Comparison of ENCODE assay signal across 15 mouse cellular contexts in genomic region chr7:68716926-68717325, GRCm38 (mm10). TPM values are rescaled to one million over a fixed set of nuclear protein-coding genes. Genes with fewer than 3 reads are reported as not detected.
DNase-seq lines count a peak whose midpoint lies in the region; ATAC-seq lines count a peak whose summit lies in the region.
"Had no signal": no experiment of that assay in that cellular context is flagged by ENCODE, and none has a peak within 500 bp of the region (broad histone marks: within the 10 kb centered on the region; RNA-seq: fewer than 3 reads in every experiment).

No protein-coding gene starts in this region.

- H3K9me3 ChIP-seq in forebrain, embryonic 14.5 days (replicated peaks; ENCODE audit: control insufficient read depth, low read length), result no peaks in the 10 kb centered on the region
- H3K9me3 ChIP-seq in forebrain, embryonic 11.5 days (ENCODE audit: control insufficient read depth, low read length), result no peaks in the 10 kb centered on the region
- no peaks in the 10 kb centered on the region for H3K9me3 ChIP-seq in kidney, embryonic 15.5 days (replicated peaks)
- H3K9me3 ChIP-seq in midbrain, embryonic 11.5 days (ENCODE audit: control insufficient read depth, low read length), result no peaks in the 10 kb centered on the region
- no peaks in the 10 kb centered on the region for H3K9me3 ChIP-seq in midbrain, embryonic 10.5 days (replicated peaks)
- H3K9me3 ChIP-seq: embryonic facial prominence, embryonic 10.5 days; hindbrain, embryonic 13.5 days; limb, embryonic 12.5 days; stomach, embryonic 15.5 days had no signal

- no peak overlapping the region for H3K4me2 ChIP-seq in forebrain, embryonic 14.5 days (ENCODE audit: low read length)
- no peak overlapping the region for H3K4me2 ChIP-seq in forebrain, embryonic 11.5 days (ENCODE audit: low read depth, low read length, severe bottlenecking)
- peak overlapping the region; percentile 46; the same call in 1 of the 2 replicates for H3K4me2 ChIP-seq in kidney, embryonic 15.5 days
- H3K4me2 ChIP-seq in midbrain, embryonic 11.5 days, result no peak overlapping the region
- H3K4me2 ChIP-seq: limb, embryonic 12.5 days had no signal

- DNase-seq in forebrain, embryonic 14.5 days (ENCODE audit: low spot score), result no peak
- DNase-seq in forebrain, embryonic 11.5 days (ENCODE audit: low spot score), result no peak
- no peak for DNase-seq in kidney, adult 18-20 months
- DNase-seq in midbrain, embryonic 11.5 days (ENCODE audit: low spot score, missing footprints), result peak; percentile 79
- DNase-seq in midbrain, embryonic 10.5 days (ENCODE audit: low spot score), result no peak
- no peak for DNase-seq in left cerebral cortex, postnatal 10 days (ENCODE audit: extremely low spot score in 1 of 2, low spot score in 2 of 2)

- 82% methylated on average over 8 of the region's 8 CpGs for whole genome bisulfite sequencing in forebrain, embryonic 14.5 days
- WGBS in forebrain, embryonic 11.5 days, result 80% methylated on average over 8 of the region's 8 CpGs
- WGBS in kidney, embryonic 15.5 days, result 58% methylated on average over 8 of the region's 8 CpGs
- 79% methylated on average over 8 of the region's 8 CpGs for whole genome bisulfite sequencing in midbrain, embryonic 11.5 days
- WGBS in midbrain, embryonic 10.5 days, result 89% methylated on average over 8 of the region's 8 CpGs

- no peaks in the 10 kb centered on the region for H3K27me3 ChIP-seq in forebrain, embryonic 14.5 days (replicated peaks; ENCODE audit: control insufficient read depth, insufficient read depth, low read length)
- no peaks in the 10 kb centered on the region for H3K27me3 ChIP-seq in forebrain, embryonic 11.5 days (ENCODE audit: control insufficient read depth, insufficient read depth, low read length)
- no peaks in the 10 kb centered on the region for H3K27me3 ChIP-seq in kidney, embryonic 15.5 days
- no peaks in the 10 kb centered on the region for H3K27me3 ChIP-seq in midbrain, embryonic 11.5 days (ENCODE audit: control insufficient read depth, insufficient read depth, low read length)
- H3K27me3 ChIP-seq in midbrain, embryonic 10.5 days (ENCODE audit: low read depth, poor library complexity, severe bottlenecking), result no peaks in the 10 kb centered on the region
- H3K27me3 ChIP-seq: hindbrain, embryonic 13.5 days; limb, embryonic 12.5 days; stomach, embryonic 15.5 days had no signal

- peak; percentile 7; the same call in 1 of the 2 replicates for ATAC-seq in forebrain, embryonic 14.5 days
- ATAC-seq in forebrain, embryonic 11.5 days (replicated peaks; ENCODE audit: low FRiP score), result no peak
- no peak for ATAC-seq in kidney, embryonic 15.5 days (replicated peaks; ENCODE audit: low FRiP score)
- ATAC-seq in midbrain, embryonic 11.5 days (ENCODE audit: low FRiP score), result no peak
- 0 out of 2 replicates have a peak, but pooled peaks have one; percentile 22 for ATAC-seq in monocyte, adult 5-6 weeks (replicated peaks; ENCODE audit: insufficient number of reproducible peaks, low FRiP score, low TSS enrichment, poor library complexity, severe bottlenecking)

- intact Hi-C loops in left cerebral cortex, postnatal 10 days (cut with DNase I), result no loop called here

- H3K36me3 ChIP-seq in forebrain, embryonic 14.5 days (ENCODE audit: control insufficient read depth, insufficient read depth, low read length), result no peaks in the 10 kb centered on the region
- H3K36me3 ChIP-seq in forebrain, embryonic 11.5 days (ENCODE audit: control insufficient read depth, insufficient read depth, low read length), result no peaks in the 10 kb centered on the region
- H3K36me3 ChIP-seq in kidney, embryonic 15.5 days, result no peaks in the 10 kb centered on the region
- H3K36me3 ChIP-seq in midbrain, embryonic 11.5 days (ENCODE audit: control insufficient read depth, insufficient read depth, low read length), result no peaks in the 10 kb centered on the region
- no peaks in the 10 kb centered on the region for H3K36me3 ChIP-seq in midbrain, embryonic 10.5 days
- H3K36me3 ChIP-seq: embryonic facial prominence, embryonic 10.5 days; hindbrain, embryonic 13.5 days; limb, embryonic 12.5 days; stomach, embryonic 15.5 days had no signal

- no peak overlapping the region for H3K27ac ChIP-seq in forebrain, embryonic 14.5 days (ENCODE audit: low read depth, low read length)
- H3K27ac ChIP-seq in forebrain, embryonic 11.5 days (ENCODE audit: low read depth, low read length), result no peak overlapping the region
- H3K27ac ChIP-seq in kidney, embryonic 15.5 days, result no peak overlapping the region
- H3K27ac ChIP-seq in midbrain, embryonic 11.5 days (ENCODE audit: low read depth, low read length), result no peak overlapping the region
- no peak overlapping the region for H3K27ac ChIP-seq in midbrain, embryonic 10.5 days (replicated peaks)
- H3K27ac ChIP-seq: hindbrain, embryonic 13.5 days; left cerebral cortex, adult 2 months; limb, embryonic 12.5 days; liver, embryonic 14.5 days had no signal

- no peak overlapping the region for H3K9ac ChIP-seq in forebrain, embryonic 14.5 days (ENCODE audit: low read length)
- H3K9ac ChIP-seq in forebrain, embryonic 11.5 days (ENCODE audit: low read length), result no peak overlapping the region
- no peak overlapping the region for H3K9ac ChIP-seq in kidney, embryonic 15.5 days
- no peak overlapping the region for H3K9ac ChIP-seq in midbrain, embryonic 11.5 days (ENCODE audit: low read length)
- H3K9ac ChIP-seq: forebrain, postnatal 0 days; hindbrain, embryonic 13.5 days; limb, embryonic 12.5 days; liver, embryonic 14.5 days; stomach, embryonic 15.5 days had no signal

- peaks cover 10% of the 10 kb centered on the region for H3K4me1 ChIP-seq in forebrain, embryonic 14.5 days (ENCODE audit: control insufficient read depth, insufficient read depth, low read length)
- no peaks in the 10 kb centered on the region for H3K4me1 ChIP-seq in forebrain, embryonic 11.5 days (replicated peaks; ENCODE audit: control insufficient read depth, insufficient read depth, low read length)
- peaks cover 17% of the 10 kb centered on the region for H3K4me1 ChIP-seq in kidney, embryonic 15.5 days
- 0 out of 2 replicates have a peak, but pooled peaks cover 4% of the 10 kb centered on the region for H3K4me1 ChIP-seq in midbrain, embryonic 11.5 days (ENCODE audit: control insufficient read depth, insufficient read depth, low read length)
- peaks cover 13% of the 10 kb centered on the region for H3K4me1 ChIP-seq in midbrain, embryonic 10.5 days

- H3K4me3 ChIP-seq in forebrain, embryonic 14.5 days (ENCODE audit: low read depth, low read length), result no peak overlapping the region
- no peak overlapping the region for H3K4me3 ChIP-seq in forebrain, embryonic 11.5 days (ENCODE audit: low read depth, low read length)
- no peak overlapping the region for H3K4me3 ChIP-seq in kidney, embryonic 15.5 days (replicated peaks)
- no peak overlapping the region for H3K4me3 ChIP-seq in midbrain, embryonic 11.5 days (ENCODE audit: low read depth, low read length)
- no peak overlapping the region for H3K4me3 ChIP-seq in midbrain, embryonic 10.5 days
- H3K4me3 ChIP-seq: embryonic facial prominence, embryonic 10.5 days; hindbrain, embryonic 13.5 days; left cerebral cortex, adult 2 months; limb, embryonic 12.5 days; stomach, embryonic 15.5 days had no signal

RNA-seq across cellular contexts. Expression of gene Arrdc4, which starts 32.1 kb away (rescaled TPM):
- polyA plus RNA-seq in forebrain, embryonic 14.5 days (2014; fragmentation: Nextera tagmentation; extraction: Ambion mirVana), result 27.7 and 27.9 TPM in 2 replicates
- 16.6 and 18.6 TPM in 2 replicates for polyA plus RNA-seq in forebrain, embryonic 11.5 days (2014; fragmentation: Nextera tagmentation; extraction: Ambion mirVana)
- 27.2 and 27.6 TPM in 2 replicates for polyA plus RNA-seq in kidney, embryonic 15.5 days (2015; fragmentation: Nextera tagmentation; extraction: Ambion mirVana)
- polyA plus RNA-seq in midbrain, embryonic 11.5 days (2014; fragmentation: Nextera tagmentation; extraction: Ambion mirVana), result 21.2 and 22.2 TPM in 2 replicates
- polyA plus RNA-seq in midbrain, embryonic 10.5 days (2016; fragmentation: Nextera tagmentation; extraction: Ambion mirVana), result 16.7 and 19.7 TPM in 2 replicates
- total RNA-seq in monocyte, adult 5-6 weeks (2017), result 6.9 to 16.9 TPM (median 11.3 TPM) in 3 replicates
- 10 to 100 TPM; 23.7 to 28.7 TPM for total RNA-seq in left cerebral cortex, postnatal 10 days (2021)

Comparison
In these comparisons a context has a peak if more than half of its experiments do, and no peak if none do; other contexts are left out.
1. ATAC-seq: peak in forebrain, embryonic 14.5 days (single experiment) and monocyte, adult 5-6 weeks (single experiment); none in forebrain, embryonic 11.5 days (single experiment), kidney, embryonic 15.5 days (single experiment) and midbrain, embryonic 11.5 days (single experiment).